Mouse (Mus musculus) embryonic facial prominence, embryonic 12.5 days (tissue): ENCODE data around the gene Gins3. TPM values are rescaled to one million over a fixed set of nuclear protein-coding genes. Genes with fewer than 3 reads are reported as not detected.
A peak's percentile ranks its signal among the peaks of the same experiment; 100 is the strongest.

Source experiments
- ATAC-seq: fragments of 200-750 bp; cut with Nextera tagmentation; 2 replicates; pipeline ENCODE4 v1.8.0; 2017; ENCODE audit not compliant: insufficient number of reproducible peaks, insufficient read depth, low FRiP score, low TSS enrichment
- H3K27ac ChIP-seq: fragments of 300-500 bp; sonication (generic); 2 replicates; pipeline ENCODE4 v1.5.1; 2016; ENCODE audit warnings: mild to moderate bottlenecking
- H3K27me3 ChIP-seq: fragments of 300-500 bp; sonication (generic); 2 replicates; pipeline ENCODE4 v1.6.1; 2016; ENCODE audit warnings: mild to moderate bottlenecking, moderate library complexity
- H3K36me3 ChIP-seq: fragments of 300-500 bp; sonication (generic); 2 replicates; pipeline ENCODE4 v1.6.1; 2016; ENCODE audit warnings: mild to moderate bottlenecking
- H3K4me1 ChIP-seq: fragments of 300-500 bp; sonication (generic); 2 replicates; pipeline ENCODE4 v1.6.1; 2016
- H3K4me2 ChIP-seq: fragments of 300-500 bp; sonication (generic); replicated peaks from 2 replicates; pipeline ENCODE4 v1.6.1; 2016; ENCODE audit warnings: mild to moderate bottlenecking, moderate library complexity
- H3K4me3 ChIP-seq: fragments of 300-500 bp; sonication (generic); 2 replicates; pipeline ENCODE4 v1.5.1; 2016; ENCODE audit warnings: mild to moderate bottlenecking
- H3K9ac ChIP-seq: fragments of 300-500 bp; sonication (generic); 2 replicates; pipeline ENCODE4 v1.6.1; 2016; ENCODE audit warnings: mild to moderate bottlenecking, moderate library complexity
- H3K9me3 ChIP-seq: fragments of 300-500 bp; sonication (generic); 2 replicates; pipeline ENCODE4 v1.6.1; 2016; ENCODE audit warnings: mild to moderate bottlenecking, moderate library complexity
- WGBS: fragments of 180-500 bp; shearing (Covaris S2); methylation state at CpG from one replicate; pipeline ENCODE4 v1.1.7; 2016; 5-methylcytosine and 5-hydroxymethylcytosine counted together
- polyA plus RNA-seq: library from polyadenylated mRNA; unstranded; fragments of >200 nt; fragmentation: Nextera tagmentation; extraction: Ambion mirVana; gene quantifications from 2 replicates; pipeline ENCODE4 v1.2.1, GENCODE M21; 2016

Gene Gins3
- polyA plus RNA-seq, 1 experiment from 2014 or later: 28.5 TPM

GRCm38 (mm10) chr8:95671861-95672260 is 38.6 kb downstream of the Gins3 start:
- Histone ChIP-seq H3K4me3 (no peak overlapping the region), H3K9me3 (no peaks in the 10 kb centered on the region), H3K4me2 (no peak overlapping the region), H3K27ac (no peak overlapping the region), H3K4me1 (no peaks in the 10 kb centered on the region), H3K9ac (no peak overlapping the region), H3K27me3 (peaks cover 38% of the 10 kb centered on the region), H3K36me3 (no peaks in the 10 kb centered on the region)
- 81% methylated on average over 6 of the region's 6 CpGs for WGBS
- no peak for ATAC-seq

- WGBS: 65% methylated on average over 5 of the region's 5 CpGs
- H3K27me3 ChIP-seq: peaks cover 47% of the 10 kb centered on the region
Measured at GRCm38 (mm10) chr8:95672811-95673210, 39.6 kb downstream of the Gins3 start.

DNA sequence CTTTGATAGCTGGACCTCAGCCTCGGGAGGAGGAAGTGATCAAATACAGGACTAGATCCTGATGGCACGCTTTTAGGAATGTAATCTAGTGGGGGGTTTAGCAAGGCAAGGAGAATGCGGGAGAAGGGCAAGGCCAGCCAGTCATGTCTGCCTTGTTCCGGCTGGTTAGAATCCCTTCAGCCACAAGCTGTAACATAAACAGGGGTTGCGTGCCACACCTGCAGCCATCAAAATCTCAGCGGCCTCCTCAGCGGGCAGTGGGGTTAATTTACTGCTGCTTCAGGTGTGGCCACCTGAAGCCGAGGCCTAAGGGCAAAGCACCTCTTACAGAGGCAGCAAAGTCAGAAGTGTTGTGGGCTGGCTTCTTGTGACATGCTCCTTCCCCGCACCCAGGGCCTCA is 43.4 kb downstream of the Gins3 start, which contains the start of gene Ndrg4:
Gene Ndrg4 (plus strand): TSS at position 350 of the 400 bp plus-strand sequence.
- Histone ChIP-seq H3K27me3 (peaks cover 83% of the 10 kb centered on the region), H3K27ac (no peak within 1 kb of the TSS)
- no peak for ATAC-seq

More at GRCm38 (mm10) chr8:95672811-95673210, 39.6 kb downstream of the Gins3 start:
- Histone ChIP-seq H3K4me1 (no peaks in the 10 kb centered on the region), H3K9ac (no peak overlapping the region), H3K4me2 (no peak overlapping the region), H3K9me3 (no peaks in the 10 kb centered on the region), H3K27ac (no peak overlapping the region), H3K36me3 (no peaks in the 10 kb centered on the region), H3K4me3 (no peak overlapping the region)
- ATAC-seq: no peak

DNA sequence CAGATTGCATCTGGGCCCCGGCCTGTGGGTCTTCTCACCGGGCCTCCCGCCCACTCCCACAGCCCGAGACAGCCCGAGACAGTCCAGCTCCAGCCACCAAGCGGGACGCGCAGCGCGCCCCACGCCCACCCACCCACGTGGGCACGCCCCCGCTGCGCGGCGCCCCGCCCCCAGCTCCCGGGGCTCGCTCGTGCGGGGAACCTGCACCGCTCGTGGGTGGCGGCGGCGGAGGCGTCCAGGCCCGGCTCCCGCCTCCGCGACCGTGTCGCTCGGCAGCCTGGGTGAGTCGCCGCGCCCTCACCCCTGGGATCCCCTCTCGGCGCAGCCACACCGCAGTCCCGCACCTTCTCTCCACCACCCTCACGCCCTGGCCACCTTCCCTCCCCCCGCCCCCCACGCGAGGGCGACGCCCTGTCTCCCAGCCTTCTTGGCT is 44.4 kb downstream of the Gins3 start:
- Histone ChIP-seq H3K36me3 (no peaks in the 10 kb centered on the region), H3K4me3 (peak overlapping the region; percentile 60), H3K27ac (no peak overlapping the region), H3K27me3 (peaks cover 83% of the 10 kb centered on the region), H3K9me3 (no peaks in the 10 kb centered on the region), H3K4me2 (peak overlapping the region; percentile 99), H3K4me1 (0 out of 2 replicates have a peak, but pooled peaks cover 5% of the 10 kb centered on the region), H3K9ac (peak overlapping the region; percentile 56)
- WGBS: 2% methylated on average over 14 of the region's 48 CpGs
- 0 out of 2 replicates have a peak, but pooled peaks have one; percentile 10 for ATAC-seq

More for the DNA sequence above, 43.4 kb downstream of the Gins3 start, which contains the start of gene Ndrg4:
- Histone ChIP-seq H3K4me2 (peak within 1 kb of the TSS; percentile 99), H3K9me3 (no peaks in the 10 kb centered on the region), H3K36me3 (no peaks in the 10 kb centered on the region), H3K4me1 (0 out of 2 replicates have a peak, but pooled peaks cover 5% of the 10 kb centered on the region), H3K9ac (peak within 1 kb of the TSS; percentile 56), H3K4me3 (peak within 1 kb of the TSS; percentile 60)
- WGBS: 30% methylated on average over 9 of the region's 9 CpGs

DNA sequence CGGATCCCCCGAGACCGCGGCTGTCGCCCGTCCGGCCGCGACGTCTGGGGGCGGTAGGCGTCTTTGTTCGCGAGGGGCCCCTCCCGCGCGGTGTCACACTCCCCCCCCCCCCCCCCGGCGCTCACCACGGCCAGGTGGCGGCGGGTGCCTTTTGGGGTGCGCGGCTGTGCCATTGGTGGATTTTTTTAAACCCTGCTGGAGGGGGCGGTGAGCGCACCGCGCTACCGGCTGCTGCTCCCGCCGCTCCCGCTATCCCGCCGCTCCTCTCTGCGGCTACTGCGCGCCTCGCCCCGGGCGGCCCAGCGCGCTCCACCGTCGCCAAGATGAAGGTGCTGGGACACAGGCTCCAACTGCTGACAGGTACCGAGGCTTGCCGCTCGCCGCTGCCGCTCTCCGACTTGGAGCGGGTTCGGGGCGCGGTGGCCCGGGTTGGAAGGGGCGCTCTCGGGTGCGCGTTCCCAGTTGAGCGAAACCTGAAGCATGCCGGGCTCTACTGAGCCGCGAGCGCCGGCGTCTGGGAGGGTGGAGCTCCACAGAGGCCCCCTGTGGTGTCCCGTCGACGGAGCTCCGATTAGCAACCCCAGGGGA is 44.9 kb downstream of the Gins3 start:
- Histone ChIP-seq H3K9me3 (no peaks in the 10 kb centered on the region), H3K27ac (no peak overlapping the region), H3K4me1 (0 out of 2 replicates have a peak, but pooled peaks cover 5% of the 10 kb centered on the region), H3K36me3 (no peaks in the 10 kb centered on the region), H3K27me3 (peaks cover 83% of the 10 kb centered on the region), H3K4me2 (peak overlapping the region; percentile 99), H3K4me3 (peak overlapping the region; percentile 60), H3K9ac (peak overlapping the region; percentile 56)
- under 1% methylated on average over 68 of the region's 70 CpGs for WGBS
- ATAC-seq: no peak

- ATAC-seq: no peak
- no peak overlapping the region for H3K9ac ChIP-seq
- no peak overlapping the region for H3K27ac ChIP-seq
- H3K36me3 ChIP-seq: no peaks in the 10 kb centered on the region
- no peak overlapping the region for H3K4me3 ChIP-seq
- H3K4me2 ChIP-seq: no peak overlapping the region
- H3K27me3 ChIP-seq: 0 out of 2 replicates have a peak, but pooled peaks cover 3% of the 10 kb centered on the region
- H3K4me1 ChIP-seq: no peaks in the 10 kb centered on the region
- no peaks in the 10 kb centered on the region for H3K9me3 ChIP-seq
- WGBS: 80% methylated on average over 10 of the region's 10 CpGs
Measured at GRCm38 (mm10) chr8:95688073-95688672, 54.9 kb downstream of the Gins3 start.

DNA sequence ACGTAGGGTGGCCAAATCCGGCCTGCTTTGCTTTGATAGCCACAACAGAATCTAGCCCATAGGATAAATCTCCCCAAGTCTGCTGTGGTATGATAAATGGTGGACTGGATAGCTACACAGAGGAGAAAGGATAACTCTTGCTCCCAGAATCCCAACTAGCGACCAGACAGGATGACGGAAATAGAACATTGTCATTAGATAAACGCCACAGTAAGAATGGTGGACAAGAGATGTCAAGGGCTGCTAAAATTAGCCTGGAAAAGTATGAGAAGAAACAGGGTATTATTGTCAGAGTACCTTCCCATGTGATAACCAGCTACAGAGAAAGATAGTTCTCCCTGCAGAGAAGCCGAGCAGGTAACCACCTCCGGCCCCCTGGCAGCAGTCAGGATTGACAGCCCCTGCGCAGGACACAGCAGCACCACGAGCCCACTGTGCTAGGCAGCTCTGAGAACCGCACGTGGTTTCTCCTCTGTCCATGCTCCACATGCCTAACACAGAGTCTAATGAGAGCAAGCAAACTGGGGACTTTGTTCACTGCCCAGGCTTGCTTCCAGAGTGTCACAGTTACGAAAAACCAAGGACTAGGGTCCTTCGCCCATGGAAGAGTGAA is 57.8 kb downstream of the Gins3 start:
- 80% methylated on average over 13 of the region's 13 CpGs for WGBS
- Histone ChIP-seq H3K4me3 (no peak overlapping the region), H3K4me1 (no peaks in the 10 kb centered on the region), H3K9ac (no peak overlapping the region), H3K27me3 (peaks cover 26% of the 10 kb centered on the region), H3K27ac (no peak overlapping the region), H3K4me2 (no peak overlapping the region), H3K9me3 (no peaks in the 10 kb centered on the region), H3K36me3 (no peaks in the 10 kb centered on the region)
- no peak for ATAC-seq

- Histone ChIP-seq H3K4me2 (no peak overlapping the region), H3K9ac (no peak overlapping the region), H3K9me3 (no peaks in the 10 kb centered on the region), H3K27me3 (peaks cover 31% of the 10 kb centered on the region), H3K27ac (no peak overlapping the region), H3K4me1 (no peaks in the 10 kb centered on the region), H3K36me3 (no peaks in the 10 kb centered on the region), H3K4me3 (no peak overlapping the region)
- ATAC-seq: no peak
- WGBS: 14% methylated on average over 6 of the region's 6 CpGs
Measured at GRCm38 (mm10) chr8:95694631-95695030, 61.4 kb downstream of the Gins3 start.

Other genes with a start within 250 kb of the Gins3 start
- 148 and 152 TPM in 2 replicates for gene Cfap20, start 198.6 kb upstream of the Gins3 start, polyA plus RNA-seq
- 12.2 and 12.9 TPM in 2 replicates for gene Csnk2a2, start 143.4 kb upstream of the Gins3 start, polyA plus RNA-seq
- 0.20 and 0.29 TPM in 2 replicates for gene Ccdc113, start 99.4 kb upstream of the Gins3 start, polyA plus RNA-seq
- not detected in 2 replicates for gene Prss54, start 57.1 kb upstream of the Gins3 start, polyA plus RNA-seq
- 27.3 and 34.4 TPM in 2 replicates for gene Ndrg4, start 43.5 kb downstream of the Gins3 start, polyA plus RNA-seq
- gene Setd6, start 82.4 kb downstream of the Gins3 start, polyA plus RNA-seq: 19.5 and 21.4 TPM in 2 replicates
- 83.9 and 91.4 TPM in 2 replicates for gene Cnot1, start 174.0 kb downstream of the Gins3 start, polyA plus RNA-seq
- 368 and 387 TPM in 2 replicates for gene Sap18b, start 191.9 kb downstream of the Gins3 start, polyA plus RNA-seq
- 15.9 and 16.7 TPM in 2 replicates for gene Slc38a7, start 220.1 kb downstream of the Gins3 start, polyA plus RNA-seq